Mouse (Mus musculus) liver, adult (tissue): ENCODE results near the gene Ldb1.

ENCODE experiments used
- GATA4 ChIP-seq: IDR thresholded peaks from 2 replicates; pipeline ENCODE4 v1.6.1; 2014; ENCODE audit warnings: mild to moderate bottlenecking, low read length; ENCODE audit not compliant: insufficient replicate concordance

Gene Ldb1

DNA sequence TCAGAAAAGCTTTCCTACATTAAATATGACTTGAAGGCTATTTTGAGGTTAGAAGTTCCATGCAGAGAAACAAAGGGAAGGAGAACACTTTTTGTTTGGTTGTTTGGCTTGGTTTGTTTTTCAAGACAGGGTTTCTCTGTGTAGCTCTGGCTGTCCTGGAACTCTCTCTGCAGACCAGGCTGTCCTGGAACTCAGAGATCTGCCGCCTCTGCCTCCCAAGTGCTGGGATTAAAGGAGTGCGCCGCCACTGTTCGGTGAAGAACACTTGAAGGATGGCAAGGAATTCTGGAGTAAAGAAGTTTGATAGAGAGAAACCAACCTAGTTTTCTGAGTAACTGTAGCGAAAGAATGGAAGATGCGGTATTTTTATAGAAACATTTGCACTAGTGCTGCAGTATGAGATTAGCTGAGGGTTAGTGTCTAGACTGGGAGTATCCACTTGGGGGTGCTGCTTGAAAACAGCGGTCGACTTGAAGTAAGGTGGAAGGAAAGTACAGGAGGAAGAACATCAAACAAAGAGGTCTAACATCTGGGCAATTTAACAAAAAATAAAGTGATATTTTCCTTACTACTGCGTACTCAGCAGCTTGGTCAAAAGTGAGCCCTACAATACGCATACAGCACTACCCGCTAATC lies 10.9 kb upstream of the Ldb1 start:
- no peak for TF ChIP-seq GATA4

DNA sequence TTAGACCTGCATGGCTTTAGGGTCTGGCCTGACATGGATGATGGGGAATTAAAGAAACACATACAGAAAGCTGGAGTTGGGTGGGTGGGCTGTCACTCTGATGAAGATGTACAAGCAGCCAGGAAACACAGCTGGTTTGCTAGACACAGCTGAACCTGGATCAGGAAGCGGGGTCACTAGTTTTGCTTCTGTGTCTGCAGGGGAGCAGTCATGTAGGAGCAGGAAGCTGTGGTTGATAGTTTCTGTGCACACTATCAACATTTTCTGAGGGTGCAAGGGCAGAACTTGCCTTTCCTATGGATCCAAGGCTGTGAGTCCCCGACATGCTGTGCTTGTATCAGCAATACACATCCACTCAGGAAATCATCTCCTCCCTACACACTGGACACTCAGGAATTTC lies 5.4 kb upstream of the Ldb1 start:
- TF ChIP-seq GATA4, result no peak

DNA sequence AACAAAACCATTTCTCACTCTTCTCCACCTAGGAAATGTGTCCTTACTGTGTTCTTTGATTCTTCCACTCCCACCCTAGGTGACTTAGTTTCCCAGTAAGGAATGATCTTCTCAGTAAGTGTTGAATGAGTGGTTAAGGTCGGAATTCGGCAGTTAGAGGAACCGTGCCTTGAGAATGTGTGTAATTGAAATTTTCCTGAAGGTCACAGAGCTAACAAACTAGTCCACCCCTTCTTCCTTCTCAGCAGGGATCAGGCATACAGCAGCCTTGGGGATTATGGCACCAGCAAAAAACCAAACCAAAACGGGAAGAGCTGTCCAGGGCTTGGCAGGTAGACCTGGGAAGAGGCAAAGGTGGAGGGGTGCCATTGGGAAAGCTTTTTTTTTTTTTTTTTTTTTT lies 4.1 kb upstream of the Ldb1 start:
- TF ChIP-seq GATA4, result no peak

DNA sequence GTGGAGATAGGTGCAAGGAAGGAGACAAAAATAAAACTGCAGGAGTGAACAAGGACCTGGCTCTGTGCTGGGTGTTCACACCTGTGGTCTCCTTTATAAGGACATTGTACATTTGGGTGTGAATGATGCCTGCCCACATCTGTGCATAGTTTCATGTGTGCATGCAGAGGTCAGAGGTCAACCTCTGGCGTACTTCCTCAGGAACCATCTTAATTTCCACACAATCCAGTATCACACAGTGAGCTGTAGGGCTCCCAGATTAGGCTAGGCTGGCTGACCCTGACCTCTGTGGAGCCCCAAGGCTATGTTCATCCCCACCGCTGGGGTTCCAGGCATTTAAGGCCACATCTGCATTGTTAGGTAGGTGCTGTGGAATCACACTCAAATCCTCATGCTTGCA lies 2.4 kb upstream of the Ldb1 start:
- TF ChIP-seq GATA4, result no peak

DNA sequence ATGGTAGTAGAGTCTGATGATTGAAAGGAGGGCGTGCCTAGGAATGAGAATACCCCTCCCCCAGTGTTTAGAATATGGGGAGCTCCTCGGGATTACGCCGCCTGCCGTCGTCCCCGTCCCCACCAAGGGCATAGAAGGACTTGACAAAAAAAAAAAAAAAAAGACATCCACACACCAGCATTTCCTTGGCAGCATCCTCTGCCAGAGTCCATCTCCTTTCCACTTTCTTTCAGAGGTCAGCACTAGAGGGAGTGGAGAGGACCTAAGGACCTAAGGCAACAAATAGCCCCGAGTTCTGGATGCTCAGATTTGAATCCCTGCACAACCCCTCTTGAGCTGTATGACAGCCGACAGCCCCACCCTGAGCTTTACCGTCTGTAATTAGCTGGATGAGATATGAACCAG lies 1.6 kb upstream of the Ldb1 start:
- no peak for TF ChIP-seq GATA4

DNA sequence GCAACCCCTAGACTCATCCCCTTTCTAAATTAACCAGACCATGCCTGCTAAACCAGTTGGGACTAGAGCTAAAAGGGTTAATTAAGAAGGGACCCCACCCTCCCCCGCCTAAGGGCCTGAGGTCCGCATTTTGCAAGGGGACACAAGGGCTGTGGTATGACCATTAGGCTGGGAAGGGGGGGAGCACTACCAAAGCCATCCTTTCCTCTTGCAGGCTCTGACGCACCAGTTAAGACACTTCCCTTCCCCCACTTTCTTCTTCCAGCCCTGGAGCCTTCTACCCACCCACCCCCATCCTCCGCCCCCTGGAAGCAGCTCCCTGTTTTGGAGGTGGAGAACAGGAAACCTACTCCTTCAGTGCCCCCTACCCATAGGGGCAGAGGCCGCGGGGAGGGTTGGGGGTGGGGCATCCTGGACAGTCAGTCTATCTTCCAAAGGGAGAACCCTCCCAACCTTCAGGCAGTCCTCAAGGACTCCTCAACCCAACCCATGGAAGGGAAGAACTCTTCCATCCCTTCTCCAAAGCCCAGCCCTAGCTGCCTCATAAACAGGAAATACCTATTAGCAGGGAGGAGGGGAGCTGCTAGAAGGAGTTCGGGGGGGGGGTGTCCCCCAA lies 790 bp upstream of the Ldb1 start:
- TF ChIP-seq GATA4, result no peak

DNA sequence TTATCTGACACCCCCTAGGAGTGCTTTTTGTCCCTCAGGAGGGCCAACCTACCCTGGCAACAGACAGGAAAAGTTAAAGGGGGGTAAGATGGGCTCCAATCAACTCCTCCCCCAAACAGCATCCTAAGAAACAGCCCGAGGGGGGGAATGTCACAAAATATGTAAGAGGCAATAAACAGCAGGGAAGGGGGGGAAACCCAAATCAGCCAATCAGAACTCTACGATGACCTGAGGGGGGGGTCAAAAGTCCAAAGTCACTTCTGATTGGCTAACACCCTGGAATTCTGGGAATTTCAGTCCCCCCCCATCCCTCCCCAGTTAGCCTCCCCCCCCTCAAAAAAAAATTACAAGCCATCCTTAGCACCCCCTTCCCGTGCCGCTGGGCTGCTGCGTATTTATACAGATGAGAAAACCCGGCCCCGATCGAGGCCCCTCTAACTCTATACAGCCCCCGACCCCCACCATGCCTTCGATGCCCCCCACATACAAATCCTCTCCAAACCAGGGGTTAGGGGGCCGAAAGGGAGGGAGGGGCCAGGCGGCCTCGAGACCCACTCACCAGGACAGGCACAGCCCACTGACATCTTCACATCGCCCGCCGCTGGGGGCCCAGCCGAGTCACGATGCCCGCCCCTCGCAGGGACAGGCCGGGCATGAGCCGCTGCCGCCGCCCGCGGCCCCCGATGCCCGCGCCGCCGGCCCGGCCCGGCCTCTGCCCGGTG lies 582 bp downstream of the Ldb1 start, which contains the start of gene Pprc1:
Gene Pprc1 (plus strand): TSS at position 616 of the 722 bp plus-strand sequence.
- no peak for TF ChIP-seq GATA4

DNA sequence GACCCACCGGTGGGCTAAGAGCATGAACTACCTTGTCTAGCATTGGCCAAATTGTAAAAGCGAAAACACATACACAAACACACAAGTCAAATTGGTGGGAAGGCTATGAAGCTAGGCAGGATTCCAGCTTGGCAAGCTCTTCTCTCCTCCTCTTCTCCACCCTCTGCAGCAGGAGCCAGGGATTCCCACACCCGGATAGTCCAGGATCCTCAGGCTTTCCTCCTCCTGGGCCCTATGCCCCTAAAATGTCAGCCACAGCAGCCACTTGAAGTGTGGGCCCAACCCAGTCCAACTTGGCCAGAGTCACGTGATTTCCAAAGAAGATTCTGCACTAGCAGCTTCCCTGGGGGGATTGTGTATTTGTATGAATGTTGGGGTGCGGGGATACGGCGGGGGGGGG lies 1.6 kb downstream of the Ldb1 start:
- no peak for TF ChIP-seq GATA4

DNA sequence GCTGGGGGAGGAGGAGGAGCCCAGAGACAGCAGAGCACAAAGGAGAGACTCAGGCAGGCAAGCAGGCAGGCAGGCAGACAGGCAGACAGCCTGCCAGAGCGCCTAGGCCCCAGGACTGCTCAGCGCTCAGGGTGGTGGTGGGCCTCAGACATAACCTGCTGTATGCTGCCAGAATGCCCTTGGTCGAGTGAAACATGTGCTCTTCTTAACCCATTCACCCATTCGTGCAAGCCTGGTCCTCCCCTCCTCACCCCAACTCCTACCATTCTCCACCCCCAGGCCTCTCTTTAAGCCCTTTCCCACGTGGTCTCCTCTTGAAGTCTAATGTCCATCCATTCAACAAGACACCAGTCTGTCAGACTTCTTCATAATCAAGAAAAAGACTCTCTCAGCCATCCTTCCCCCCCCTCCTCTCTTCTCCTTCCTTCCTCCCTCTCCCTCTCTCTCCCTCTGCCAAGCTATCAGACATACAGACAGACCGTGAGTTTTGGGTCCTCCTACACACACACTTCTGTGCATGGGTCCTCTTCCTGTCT lies 2.5 kb downstream of the Ldb1 start:
- TF ChIP-seq GATA4, result no peak

DNA sequence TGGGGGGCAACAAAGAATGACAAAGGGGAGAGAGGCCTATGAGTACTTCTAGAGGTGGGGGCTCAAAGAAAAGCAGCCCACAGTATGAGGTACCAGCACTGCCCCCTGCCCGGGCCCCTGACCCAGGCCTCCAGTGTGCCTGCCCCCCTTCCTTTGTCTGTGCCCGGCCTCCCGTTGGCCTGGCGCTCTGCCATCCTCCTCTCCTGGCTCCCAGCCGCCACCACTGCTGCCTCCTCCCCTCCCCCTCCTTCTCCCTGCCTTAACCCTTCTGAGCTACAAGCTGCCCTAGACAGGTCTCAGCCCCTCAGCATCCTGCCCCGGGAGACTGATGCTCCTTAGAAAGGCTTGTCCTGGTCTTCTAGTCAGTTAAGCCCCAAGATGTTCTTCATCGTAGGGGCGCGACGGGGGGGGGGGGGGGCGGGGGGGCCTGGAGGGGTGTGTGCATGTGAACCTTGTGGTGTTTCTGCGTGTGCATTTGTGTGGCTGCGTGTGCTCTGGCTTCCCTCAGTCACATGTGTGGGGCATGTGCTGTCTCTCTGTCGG lies 3.0 kb downstream of the Ldb1 start:
- no peak for TF ChIP-seq GATA4

DNA sequence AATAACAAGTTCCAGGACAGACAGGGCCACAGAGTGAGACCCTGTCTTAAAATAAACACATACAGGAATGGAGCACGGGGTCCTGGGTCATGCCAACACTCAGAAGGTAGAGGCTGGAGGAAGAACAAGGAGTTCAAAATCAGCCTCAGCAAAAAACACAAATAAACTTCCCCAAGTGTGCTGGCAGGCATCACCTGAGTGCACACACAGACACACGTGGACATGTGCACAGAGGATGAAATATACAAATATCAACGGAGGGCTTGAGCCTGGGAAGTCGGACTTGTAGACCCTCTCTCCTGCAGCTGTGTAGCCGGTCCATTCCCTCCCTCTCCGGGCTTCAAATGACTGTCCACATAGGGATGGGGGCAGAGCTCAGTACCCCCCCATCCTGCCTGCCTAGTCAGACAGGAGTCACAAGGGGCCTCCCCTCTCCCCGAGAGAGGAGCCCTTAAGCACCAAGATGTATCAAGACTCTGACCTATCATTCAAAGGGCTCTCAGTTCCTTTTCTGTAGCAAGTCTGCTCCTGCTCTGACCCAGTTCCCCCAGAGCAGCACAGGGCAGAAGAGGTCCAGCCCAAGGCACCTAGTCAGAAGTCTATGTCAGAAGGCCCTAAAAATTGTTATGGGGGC lies 3.6 kb downstream of the Ldb1 start:
- TF ChIP-seq GATA4, result no peak

DNA sequence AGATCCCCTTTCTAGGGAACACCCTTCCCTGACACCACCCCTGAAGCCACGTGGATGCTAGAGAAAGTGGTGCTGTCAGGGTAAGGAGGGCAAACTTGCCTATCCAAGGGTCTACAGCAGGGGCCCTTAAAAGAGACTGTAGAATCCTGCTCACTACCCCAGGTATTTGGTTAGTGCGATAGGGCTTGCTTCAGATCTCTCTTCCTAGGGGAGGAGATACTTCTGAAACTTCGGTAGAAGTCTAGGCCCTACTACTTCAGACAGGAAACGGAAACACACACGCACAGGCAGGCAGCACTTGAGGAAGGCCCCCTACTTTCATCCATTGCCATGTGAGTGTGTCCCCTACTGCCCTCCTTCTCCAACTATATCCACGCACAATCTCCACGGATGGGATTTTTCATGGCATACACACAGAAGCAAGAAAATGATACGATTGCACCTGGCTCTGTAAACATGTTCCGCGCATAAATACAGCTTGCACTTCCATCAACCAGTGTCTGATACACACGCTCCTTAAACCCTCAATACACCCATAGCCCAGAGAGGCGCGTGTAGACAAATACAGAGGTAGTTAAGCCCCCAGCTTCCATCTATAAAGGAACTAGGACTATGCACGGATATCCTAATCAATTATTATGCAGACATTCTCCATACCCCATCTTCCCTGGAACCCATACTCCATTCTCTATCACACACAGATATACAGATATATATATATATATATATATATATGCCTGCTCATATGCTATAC lies 4.7 kb downstream of the Ldb1 start:
- no peak for TF ChIP-seq GATA4

DNA sequence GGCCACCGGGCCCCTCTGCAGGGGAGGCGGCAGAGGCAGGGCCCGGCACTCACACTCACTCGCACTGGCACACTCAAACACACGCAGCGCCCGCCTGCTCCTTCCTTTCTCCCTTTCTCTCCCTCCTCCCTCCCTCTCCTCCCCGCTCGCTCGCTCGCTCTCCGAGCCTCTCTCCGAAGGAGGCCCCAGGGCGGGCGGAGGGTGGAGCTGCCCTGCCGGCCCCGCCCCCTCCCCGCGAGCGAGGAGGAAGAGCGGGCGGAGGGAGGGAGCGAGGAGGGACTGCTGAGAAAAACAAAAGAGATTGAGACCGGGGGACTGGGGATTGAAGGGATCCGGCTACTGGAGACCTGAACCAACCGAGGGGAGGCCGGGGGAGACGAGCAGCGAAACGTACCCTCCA lies 5.5 kb downstream of the Ldb1 start:
- no peak for TF ChIP-seq GATA4

DNA sequence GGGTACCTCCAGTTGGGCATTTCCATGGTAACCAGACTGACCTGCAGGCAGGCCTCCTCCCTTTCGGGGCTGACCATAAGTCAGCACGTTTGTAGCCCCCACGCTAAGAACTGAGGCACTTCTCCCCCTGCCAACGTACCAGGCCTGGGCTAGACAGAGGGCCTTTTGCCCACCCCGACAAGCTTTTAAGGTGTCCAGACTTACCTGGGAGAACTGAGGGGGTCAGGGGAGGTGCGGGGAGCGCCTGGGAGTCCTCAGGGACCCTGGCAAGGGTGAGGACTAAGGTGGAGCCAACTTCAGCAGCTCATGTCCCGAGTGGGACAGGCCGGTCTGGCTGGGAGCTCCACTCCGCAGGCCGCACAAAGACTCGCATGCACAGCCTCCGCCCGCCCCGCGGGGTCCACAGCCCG lies 6.2 kb downstream of the Ldb1 start:
- no peak for TF ChIP-seq GATA4

DNA sequence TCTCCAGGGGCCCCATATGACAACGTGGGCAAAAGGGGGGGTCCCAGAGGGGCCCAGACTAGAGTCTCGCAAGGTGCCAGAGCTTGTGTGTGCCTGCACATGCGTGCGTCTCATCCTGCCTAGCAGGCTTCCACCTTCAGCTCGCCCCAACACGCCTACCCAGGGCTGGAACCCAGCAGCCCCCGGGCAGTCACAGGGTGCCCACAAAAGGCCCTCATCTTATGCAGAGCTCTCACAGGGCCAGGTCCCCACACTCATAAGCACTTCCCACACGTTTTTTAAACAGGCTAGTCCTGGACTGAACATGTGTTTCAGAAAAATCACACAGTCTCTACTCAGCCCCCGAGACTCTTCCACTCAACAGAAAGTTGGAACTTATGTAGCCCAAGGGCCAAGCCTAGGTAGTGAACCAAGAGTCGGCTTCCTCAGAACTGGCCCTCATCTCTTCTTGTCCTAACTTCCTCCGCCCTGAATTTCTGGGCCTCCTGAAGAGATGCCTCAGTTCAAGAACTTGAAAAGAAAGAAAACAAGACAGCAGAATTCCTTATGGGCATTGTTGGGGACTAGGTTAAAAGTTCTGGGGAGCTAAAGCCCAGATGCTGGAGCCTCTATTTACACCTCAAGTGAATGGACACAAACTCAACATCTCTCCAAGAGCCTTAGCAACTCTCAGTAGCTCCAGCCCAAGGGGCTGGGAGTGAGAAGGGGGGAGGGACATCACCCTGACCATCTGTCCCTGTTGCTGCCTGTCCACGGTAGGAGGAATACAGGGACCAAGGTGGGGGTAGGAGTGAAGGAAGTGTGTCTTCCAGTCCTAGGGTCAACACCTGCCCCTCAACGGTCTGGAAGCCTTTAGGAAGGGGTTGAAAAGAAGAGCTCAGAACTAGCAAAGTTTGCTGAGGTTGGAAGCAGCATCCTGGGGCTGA lies 6.8 kb downstream of the Ldb1 start:
- TF ChIP-seq GATA4, result no peak
